Mouse (Mus musculus) effector memory CD4-positive, alpha-beta T cell, adult 5 months (primary cell): ENCODE data around the gene Ift140. TPM values are rescaled to one million over a fixed set of nuclear protein-coding genes. Genes with fewer than 3 reads are reported as not detected.

ENCODE experiments used
- polyA plus RNA-seq: library from polyadenylated mRNA; unstranded; fragments of 100-300 nt; shearing (Covaris generic); gene quantifications from one replicate; pipeline ENCODE4 v1.2.1, GENCODE M21; 2017

The Ift140 gene
- polyA plus RNA-seq = 14.7 TPM

GRCm38 (mm10) chr17:25015655-25016291 lies at the start of gene Ift140, which contains the start of gene Cramp1l:
Gene Ift140 (plus strand): TSS chr17:25016085.
Gene Cramp1l (minus strand): TSS chr17:25015788.

GRCm38 (mm10) chr17:25083444-25083931 lies 67.6 kb downstream of the Ift140 start, which contains the start of gene Tmem204:
Gene Tmem204 (minus strand): TSS chr17:25083591.

GRCm38 (mm10) chr17:25115664-25116432 lies 100.0 kb downstream of the Ift140 start, which contains the start of gene Telo2:
Gene Telo2 (minus strand): TSS chr17:25115967.

GRCm38 (mm10) chr17:25120406-25120805 lies 104.5 kb downstream of the Ift140 start, which contains the start of gene Ptx4:
Gene Ptx4 (plus strand): TSS chr17:25120760.

GRCm38 (mm10) chr17:25133275-25133698 lies 117.4 kb downstream of the Ift140 start, which contains the start of gene Clcn7:
Gene Clcn7 (plus strand): TSS chr17:25133391.

Other genes starting within 250 kb of the Ift140 start
- gene Meiob, start 211.8 kb upstream of the Ift140 start, polyA plus RNA-seq = not detected
- gene Hagh, start 175.9 kb upstream of the Ift140 start, polyA plus RNA-seq = 37.5 TPM
- 0.34 TPM for gene Fahd1, start 165.7 kb upstream of the Ift140 start, polyA plus RNA-seq
- not detected for gene Igfals, start 150.1 kb upstream of the Ift140 start, polyA plus RNA-seq
- 57.2 TPM for gene Nubp2, start 129.7 kb upstream of the Ift140 start, polyA plus RNA-seq
- 61.2 TPM for gene Spsb3, start 129.4 kb upstream of the Ift140 start, polyA plus RNA-seq
- 35.7 TPM for gene Eme2, start 121.0 kb upstream of the Ift140 start, polyA plus RNA-seq
- gene Mrps34, start 121.0 kb upstream of the Ift140 start, polyA plus RNA-seq = 43.8 TPM
- gene Nme3, start 119.6 kb upstream of the Ift140 start, polyA plus RNA-seq = 27.5 TPM
- 56.1 TPM for gene Mapk8ip3, start 79.1 kb upstream of the Ift140 start, polyA plus RNA-seq
- 20.1 TPM for gene Jpt2, start 55.4 kb upstream of the Ift140 start, polyA plus RNA-seq
- gene Cramp1l, start 297 bp upstream of the Ift140 start, polyA plus RNA-seq = 8.5 TPM
- gene Tmem204, start 67.5 kb downstream of the Ift140 start, polyA plus RNA-seq = 0.42 TPM
- gene Telo2, start 99.9 kb downstream of the Ift140 start, polyA plus RNA-seq = 18.4 TPM
- gene Ptx4, start 104.7 kb downstream of the Ift140 start, polyA plus RNA-seq = not detected
- gene Clcn7, start 117.3 kb downstream of the Ift140 start, polyA plus RNA-seq = 25.9 TPM
- not detected for gene Ccdc154, start 146.4 kb downstream of the Ift140 start, polyA plus RNA-seq
- gene Gm38655, start 159.4 kb downstream of the Ift140 start, polyA plus RNA-seq = not detected
- 14.2 TPM for gene BC003965, start 168.5 kb downstream of the Ift140 start, polyA plus RNA-seq
- gene Unkl, start 172.3 kb downstream of the Ift140 start, polyA plus RNA-seq = 53.7 TPM
- 117 TPM for gene Gnptg, start 224.0 kb downstream of the Ift140 start, polyA plus RNA-seq
- gene Tsr3, start 224.1 kb downstream of the Ift140 start, polyA plus RNA-seq = 33.9 TPM
- 199 TPM for gene Baiap3, start 240.3 kb downstream of the Ift140 start, polyA plus RNA-seq